Mouse (Mus musculus): ENCODE data around the gene Slitrk5. TPM values are rescaled to one million over a fixed set of nuclear protein-coding genes. Genes with fewer than 3 reads are reported as not detected.
"Not testable (repeated sequence)": the region's sequence is repeated elsewhere in the genome, so short reads cannot be mapped to it uniquely, and the experiment has no call there.

Gene Slitrk5
- total and polyA plus RNA-seq, 3 experiments: 12.6 to 76.7 (median 22.7) TPM

- Histone ChIP-seq H3K36me3 (replicated peaks) (peaks cover 35% of the 10 kb centered on the region), H3K4me1 (ENCODE audit: insufficient read depth, low read depth, low read length) (peaks cover 65% of the 10 kb centered on the region), H3K9me3 (replicated peaks) (no peaks in the 10 kb centered on the region), H3K27me3 (ENCODE audit: insufficient read depth, low read length) (no peaks in the 10 kb centered on the region), H3K4me3 (ENCODE audit: low read depth, low read length) (peak overlapping the region; percentile 94)
- DNase-seq (ENCODE audit: low spot score) (no peak), ATAC-seq (ENCODE audit: extremely low read depth, insufficient number of reproducible peaks, low FRiP score, poor library complexity, severe bottlenecking) (no peak)
- TF ChIP-seq GATA2 (IDR thresholded peaks at IDR 0.05; ENCODE audit: borderline replicate concordance, low read depth, low read length) (no peak), CTCF (IDR thresholded peaks at IDR 0.05; ENCODE audit: low read depth, low read length) (no peak), GATA1 (IDR thresholded peaks at IDR 0.05; ENCODE audit: borderline replicate concordance, low read length) (no peak), TAL1 (conservative IDR thresholded peaks at IDR 0.05; ENCODE audit: low read depth, low read length) (no peak), POLR2AphosphoS5 (IDR thresholded peaks at IDR 0.05; ENCODE audit: insufficient replicate concordance, low read depth, low read length) (no peak)
Observed at GRCm38 (mm10) chr14:111677361-111678070, 2.6 kb downstream of the Slitrk5 start.

DNA sequence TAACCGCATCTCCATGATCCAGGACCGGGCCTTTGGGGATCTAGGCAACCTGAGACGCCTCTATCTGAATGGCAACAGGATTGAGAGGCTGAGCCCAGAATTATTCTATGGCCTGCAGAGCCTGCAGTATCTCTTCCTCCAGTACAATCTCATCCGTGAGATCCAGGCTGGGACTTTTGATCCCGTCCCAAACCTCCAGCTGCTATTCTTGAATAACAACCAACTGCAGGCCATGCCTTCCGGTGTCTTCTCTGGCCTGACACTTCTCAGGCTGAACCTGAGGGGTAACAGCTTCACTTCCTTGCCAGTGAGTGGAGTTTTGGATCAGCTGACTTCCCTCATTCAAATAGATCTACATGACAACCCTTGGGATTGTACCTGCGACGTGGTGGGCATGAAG, 5.4 kb downstream of the Slitrk5 start:
- ATAC-seq (ENCODE audit: extremely low read depth, insufficient number of reproducible peaks, low FRiP score, poor library complexity, severe bottlenecking) (no peak), DNase-seq (ENCODE audit: low spot score) (no peak)
- Histone ChIP-seq H3K9me3 (replicated peaks) (no peaks in the 10 kb centered on the region), H3K4me3 (ENCODE audit: low read depth, low read length) (peak overlapping the region; percentile 69; the same call in 1 of the 2 replicates), H3K4me1 (ENCODE audit: insufficient read depth, low read depth, low read length) (peaks cover 58% of the 10 kb centered on the region), H3K27me3 (ENCODE audit: insufficient read depth, low read length) (no peaks in the 10 kb centered on the region), H3K36me3 (replicated peaks) (peaks cover 38% of the 10 kb centered on the region)
- no peak for TF ChIP-seq GATA2 (IDR thresholded peaks at IDR 0.05; ENCODE audit: borderline replicate concordance, low read depth, low read length)
- no peak for TF ChIP-seq POLR2AphosphoS5 (IDR thresholded peaks at IDR 0.05; ENCODE audit: insufficient replicate concordance, low read depth, low read length)
- TF ChIP-seq TAL1 (conservative IDR thresholded peaks at IDR 0.05; ENCODE audit: low read depth, low read length): no peak

DNA sequence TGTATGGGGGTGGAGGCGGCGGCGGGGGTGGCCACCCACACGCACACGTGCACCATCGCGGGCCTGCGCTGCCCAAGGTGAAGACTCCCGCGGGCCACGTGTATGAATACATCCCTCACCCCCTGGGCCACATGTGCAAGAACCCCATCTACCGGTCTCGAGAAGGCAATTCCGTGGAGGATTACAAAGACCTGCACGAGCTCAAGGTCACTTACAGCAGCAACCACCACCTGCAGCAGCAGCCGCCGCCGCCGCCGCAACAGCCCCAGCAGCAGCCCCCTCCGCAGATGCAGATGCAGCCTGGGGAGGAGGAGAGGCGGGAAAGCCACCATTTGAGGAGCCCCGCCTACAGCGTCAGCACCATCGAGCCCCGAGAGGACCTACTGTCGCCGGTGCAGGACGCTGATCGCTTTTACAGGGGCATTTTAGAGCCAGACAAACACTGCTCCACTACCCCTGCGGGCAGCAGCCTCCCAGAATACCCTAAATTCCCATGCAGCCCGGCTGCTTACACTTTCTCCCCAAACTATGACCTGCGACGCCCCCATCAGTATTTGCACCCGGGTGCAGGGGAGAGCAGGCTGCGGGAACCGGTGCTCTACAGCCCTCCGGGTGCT, 6.3 kb downstream of the Slitrk5 start:
- peaks cover 56% of the 10 kb centered on the region for H3K4me1 ChIP-seq (ENCODE audit: insufficient read depth, low read depth, low read length)
- DNase-seq (ENCODE audit: low spot score) (peak; percentile 65), ATAC-seq (ENCODE audit: extremely low read depth, insufficient number of reproducible peaks, low FRiP score, poor library complexity, severe bottlenecking) (peak; percentile 68)
- H3K4me3 ChIP-seq (ENCODE audit: low read depth, low read length): peak overlapping the region; percentile 69
- peaks cover 38% of the 10 kb centered on the region for H3K36me3 ChIP-seq (replicated peaks)
- no peak for TF ChIP-seq CTCF (IDR thresholded peaks at IDR 0.05; ENCODE audit: low read depth, low read length)
- no peaks in the 10 kb centered on the region for H3K9me3 ChIP-seq (replicated peaks)
- H3K27me3 ChIP-seq (ENCODE audit: insufficient read depth, low read length): no peaks in the 10 kb centered on the region

DNA sequence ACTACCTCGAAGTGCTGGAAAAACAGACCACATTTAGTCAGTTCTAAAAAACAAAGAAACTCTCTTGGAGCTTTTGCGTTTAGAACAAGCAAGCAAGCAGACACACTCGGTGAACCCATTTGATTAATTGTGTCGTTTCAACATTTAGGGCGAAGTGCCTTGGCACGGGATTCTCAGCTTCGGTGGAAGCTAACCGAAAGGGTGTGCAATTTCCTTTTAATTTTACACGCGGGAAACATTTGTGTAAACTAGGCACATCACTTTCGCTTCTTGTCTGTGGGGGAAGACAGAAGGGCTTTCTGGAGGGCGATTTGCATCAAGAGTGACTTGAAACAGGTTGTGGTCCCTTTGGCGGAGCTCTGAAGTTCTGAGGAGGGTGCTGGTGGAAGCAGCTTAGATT, 6.9 kb downstream of the Slitrk5 start:
- H3K27me3 ChIP-seq (ENCODE audit: insufficient read depth, low read length): no peaks in the 10 kb centered on the region
- H3K4me3 ChIP-seq (ENCODE audit: low read depth, low read length): peak overlapping the region; percentile 69
- H3K4me1 ChIP-seq (ENCODE audit: insufficient read depth, low read depth, low read length): peaks cover 54% of the 10 kb centered on the region
- no peak for DNase-seq (ENCODE audit: low spot score)
- TF ChIP-seq GATA1 (IDR thresholded peaks at IDR 0.05; ENCODE audit: borderline replicate concordance, low read length) (no peak), CTCF (IDR thresholded peaks at IDR 0.05; ENCODE audit: low read depth, low read length) (no peak), POLR2AphosphoS5 (IDR thresholded peaks at IDR 0.05; ENCODE audit: insufficient replicate concordance, low read depth, low read length) (no peak), GATA2 (IDR thresholded peaks at IDR 0.05; ENCODE audit: borderline replicate concordance, low read depth, low read length) (no peak), TAL1 (conservative IDR thresholded peaks at IDR 0.05; ENCODE audit: low read depth, low read length) (no peak)
- no peaks in the 10 kb centered on the region for H3K9me3 ChIP-seq (replicated peaks)
- no peak for ATAC-seq (ENCODE audit: extremely low read depth, insufficient number of reproducible peaks, low FRiP score, poor library complexity, severe bottlenecking)
- peaks cover 38% of the 10 kb centered on the region for H3K36me3 ChIP-seq (replicated peaks)

- no peaks in the 10 kb centered on the region for H3K9me3 ChIP-seq (replicated peaks)
- no peak for ATAC-seq (ENCODE audit: extremely low read depth, insufficient number of reproducible peaks, low FRiP score, poor library complexity, severe bottlenecking)
- H3K4me1 ChIP-seq (ENCODE audit: insufficient read depth, low read depth, low read length): peaks cover 55% of the 10 kb centered on the region
- no peak for TF ChIP-seq POLR2AphosphoS5 (IDR thresholded peaks at IDR 0.05; ENCODE audit: insufficient replicate concordance, low read depth, low read length)
- TF ChIP-seq CTCF (IDR thresholded peaks at IDR 0.05; ENCODE audit: low read depth, low read length): no peak
- no peak for TF ChIP-seq TAL1 (conservative IDR thresholded peaks at IDR 0.05; ENCODE audit: low read depth, low read length)
- TF ChIP-seq GATA1 (IDR thresholded peaks at IDR 0.05; ENCODE audit: borderline replicate concordance, low read length): no peak
- TF ChIP-seq GATA2 (IDR thresholded peaks at IDR 0.05; ENCODE audit: borderline replicate concordance, low read depth, low read length): no peak
- no peak for DNase-seq (ENCODE audit: low spot score)
- peaks cover 35% of the 10 kb centered on the region for H3K36me3 ChIP-seq (replicated peaks)
- no peaks in the 10 kb centered on the region for H3K27me3 ChIP-seq (ENCODE audit: insufficient read depth, low read length)
- no peak overlapping the region for H3K4me3 ChIP-seq (ENCODE audit: low read depth, low read length)
Observed at GRCm38 (mm10) chr14:111683543-111683942, 8.6 kb downstream of the Slitrk5 start.

GRCm38 (mm10) chr14:111690139-111690538, 15.2 kb downstream of the Slitrk5 start:
- ATAC-seq (ENCODE audit: extremely low read depth, insufficient number of reproducible peaks, low FRiP score, poor library complexity, severe bottlenecking); DNase-seq (ENCODE audit: low spot score): not testable (repeated sequence)

More at GRCm38 (mm10) chr14:111690139-111690538, 15.2 kb downstream of the Slitrk5 start:
- H3K4me3 ChIP-seq (ENCODE audit: low read depth, low read length); H3K27me3 ChIP-seq (ENCODE audit: insufficient read depth, low read length); H3K36me3 ChIP-seq (replicated peaks); H3K9me3 ChIP-seq (replicated peaks): not testable (repeated sequence)
- H3K4me1 ChIP-seq (ENCODE audit: insufficient read depth, low read depth, low read length): peaks cover 22% of the 10 kb centered on the region
